Mouse (Mus musculus): ENCODE data around the gene Btnl10.
A peak's percentile ranks its signal among the peaks of the same experiment; 100 is the strongest.
"Not testable (repeated sequence)": the region's sequence is repeated elsewhere in the genome, so short reads cannot be mapped to it uniquely, and the experiment has no call there.

Gene Btnl10

GRCm38 (mm10) chr11:58931576-58931975, 13.9 kb downstream of the Btnl10 start:
- DNase-seq (ENCODE audit: low spot score) = no peak

DNA sequence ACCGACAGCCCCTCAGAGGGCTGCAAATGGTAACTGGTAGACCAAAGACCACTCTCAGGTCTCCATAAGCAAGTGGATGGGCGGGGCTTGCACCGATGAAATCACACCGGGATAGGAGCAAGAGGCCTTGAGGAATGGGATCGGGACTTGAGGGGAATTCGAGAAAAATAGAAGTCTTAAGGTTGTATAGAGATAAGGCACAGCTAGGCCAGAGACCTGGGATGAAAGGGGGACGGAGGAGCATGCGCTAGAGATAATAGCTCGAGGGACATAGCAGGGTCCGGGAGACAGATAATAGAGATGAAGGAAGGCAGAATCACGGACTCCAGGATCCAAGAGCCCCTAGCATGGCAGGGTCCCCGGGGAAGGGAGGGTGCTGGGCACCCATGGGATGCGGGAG, 20.2 kb downstream of the Btnl10 start:
- no peak for DNase-seq (ENCODE audit: low spot score)

GRCm38 (mm10) chr11:58938322-58939087, 20.8 kb downstream of the Btnl10 start, which contains the start of gene Rnf187:
TSS of gene Rnf187 (minus strand) at chr11:58938916.
- DNase-seq (ENCODE audit: low spot score) = peak; percentile 79

- no peak for DNase-seq (ENCODE audit: low spot score)
Observed at GRCm38 (mm10) chr11:58939088-58939439, 21.4 kb downstream of the Btnl10 start.

- DNase-seq (ENCODE audit: low spot score) = no peak
Observed at GRCm38 (mm10) chr11:58944136-58944535, 26.4 kb downstream of the Btnl10 start.

- DNase-seq (ENCODE audit: low spot score) = no peak
Observed at GRCm38 (mm10) chr11:58947306-58947705, 29.6 kb downstream of the Btnl10 start.

GRCm38 (mm10) chr11:58947798-58948528, 30.3 kb downstream of the Btnl10 start:
- no peak for DNase-seq (ENCODE audit: low spot score)

GRCm38 (mm10) chr11:58948542-58949479, 31.1 kb downstream of the Btnl10 start, which contains the start of gene Hist3h2ba:
TSS of gene Hist3h2ba (plus strand) at chr11:58948920.
- peak; percentile 91 for DNase-seq (ENCODE audit: low spot score)

- DNase-seq (ENCODE audit: low spot score) = no peak
Observed at GRCm38 (mm10) chr11:58949480-58950431, 32.0 kb downstream of the Btnl10 start.

DNA sequence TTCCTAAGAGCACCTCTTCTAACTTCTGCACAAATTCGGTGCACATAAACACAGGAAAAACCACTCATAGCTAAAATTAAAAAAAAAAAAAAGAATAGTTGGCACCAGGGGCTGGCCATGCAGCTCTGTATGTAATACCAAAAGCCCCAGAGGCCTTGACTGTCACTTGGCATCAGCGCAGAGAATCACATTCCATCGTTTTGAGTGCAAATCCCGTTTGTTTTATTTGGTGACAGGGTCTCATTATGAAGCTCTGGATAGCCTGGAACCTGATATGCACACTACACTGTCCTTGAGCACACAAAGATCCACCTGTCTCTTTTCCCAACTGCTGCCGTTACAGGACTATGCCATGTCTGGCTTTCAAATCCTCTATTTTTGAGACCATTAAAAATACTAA, 33.5 kb downstream of the Btnl10 start:
- DNase-seq (ENCODE audit: low spot score) = no peak

DNA sequence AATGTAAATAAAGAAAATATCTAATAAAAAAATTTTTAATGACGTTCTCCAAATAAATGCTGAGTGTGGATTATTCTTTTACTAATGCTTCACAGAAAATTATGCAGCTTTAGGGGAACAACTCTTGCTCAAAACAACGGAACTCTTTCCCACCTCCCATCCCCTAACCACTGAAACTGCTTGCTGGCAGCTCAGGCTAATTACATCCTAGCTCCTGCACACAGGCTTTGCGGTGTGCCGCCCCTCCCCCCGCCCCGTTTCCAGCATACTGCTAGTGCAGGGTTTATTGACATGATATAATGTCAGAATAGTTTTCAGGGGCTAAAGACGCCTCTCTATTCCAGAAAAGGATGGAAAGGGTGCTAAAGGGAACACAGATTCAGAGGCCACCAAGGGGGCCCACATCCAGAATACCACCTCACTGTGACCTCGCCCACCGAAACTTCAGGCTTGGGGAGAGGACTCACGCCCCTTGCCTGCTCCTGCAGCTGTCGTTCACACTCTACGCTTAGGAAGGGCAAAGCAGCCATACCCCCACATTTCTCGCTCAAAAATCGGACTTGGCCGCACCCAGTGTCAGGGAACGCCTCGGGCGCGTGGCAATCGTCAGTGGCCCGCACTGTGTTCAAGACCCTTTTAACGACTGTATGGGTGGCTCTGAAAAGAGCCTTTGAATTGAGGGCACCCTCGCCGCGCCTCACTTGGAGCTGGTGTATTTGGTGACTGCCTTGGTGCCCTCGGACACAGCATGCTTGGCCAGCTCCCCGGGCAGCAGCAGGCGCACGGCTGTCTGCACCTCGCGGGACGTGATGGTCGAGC, 35.9 kb downstream of the Btnl10 start:
- DNase-seq (ENCODE audit: low spot score) = no peak

DNA sequence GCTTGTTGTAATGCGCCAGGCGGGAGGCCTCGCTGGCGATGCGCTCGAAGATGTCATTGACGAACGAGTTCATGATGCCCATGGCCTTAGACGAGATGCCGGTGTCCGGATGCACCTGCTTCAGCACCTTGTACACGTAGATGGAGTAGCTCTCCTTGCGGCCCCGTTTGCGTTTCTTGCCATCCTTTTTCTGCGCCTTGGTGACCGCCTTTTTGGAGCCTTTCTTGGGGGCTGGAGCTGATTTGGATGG, 36.4 kb downstream of the Btnl10 start:
- not testable (repeated sequence) for DNase-seq (ENCODE audit: low spot score)

DNA sequence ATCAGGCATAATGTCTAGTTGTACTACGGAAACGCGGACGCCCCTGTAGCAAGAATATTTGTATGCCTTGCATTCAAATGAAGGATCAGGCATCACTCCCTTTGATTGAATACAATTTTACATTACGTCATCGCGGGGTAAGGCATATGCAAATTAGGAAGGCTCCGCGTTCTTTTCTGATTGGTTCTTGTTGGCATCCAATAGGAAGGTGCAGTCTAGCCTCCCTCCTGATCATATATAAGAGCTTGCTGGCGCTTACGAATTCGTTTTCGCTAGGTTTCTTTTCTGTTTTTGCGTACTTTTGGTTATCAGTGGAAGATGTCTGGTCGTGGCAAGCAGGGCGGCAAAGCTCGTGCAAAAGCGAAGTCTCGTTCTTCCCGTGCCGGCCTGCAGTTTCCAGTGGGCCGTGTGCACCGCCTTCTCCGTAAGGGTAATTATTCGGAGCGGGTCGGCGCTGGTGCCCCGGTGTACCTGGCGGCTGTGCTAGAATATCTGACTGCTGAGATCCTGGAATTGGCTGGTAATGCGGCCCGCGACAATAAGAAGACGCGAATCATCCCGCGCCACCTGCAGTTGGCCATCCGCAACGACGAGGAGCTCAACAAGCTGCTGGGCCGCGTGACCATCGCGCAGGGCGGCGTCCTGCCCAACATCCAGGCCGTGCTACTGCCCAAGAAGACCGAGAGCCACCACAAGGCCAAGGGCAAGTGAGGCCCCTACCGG, 36.9 kb downstream of the Btnl10 start, which contains the start of the genes Hist3h2a and Trim17:
Gene Hist3h2a (plus strand): TSS at position 266 of the 723 bp plus-strand sequence.
Gene Trim17 (plus strand): TSS at position 266 of the 723 bp plus-strand sequence.
- peak; percentile 99 for DNase-seq (ENCODE audit: low spot score)

DNA sequence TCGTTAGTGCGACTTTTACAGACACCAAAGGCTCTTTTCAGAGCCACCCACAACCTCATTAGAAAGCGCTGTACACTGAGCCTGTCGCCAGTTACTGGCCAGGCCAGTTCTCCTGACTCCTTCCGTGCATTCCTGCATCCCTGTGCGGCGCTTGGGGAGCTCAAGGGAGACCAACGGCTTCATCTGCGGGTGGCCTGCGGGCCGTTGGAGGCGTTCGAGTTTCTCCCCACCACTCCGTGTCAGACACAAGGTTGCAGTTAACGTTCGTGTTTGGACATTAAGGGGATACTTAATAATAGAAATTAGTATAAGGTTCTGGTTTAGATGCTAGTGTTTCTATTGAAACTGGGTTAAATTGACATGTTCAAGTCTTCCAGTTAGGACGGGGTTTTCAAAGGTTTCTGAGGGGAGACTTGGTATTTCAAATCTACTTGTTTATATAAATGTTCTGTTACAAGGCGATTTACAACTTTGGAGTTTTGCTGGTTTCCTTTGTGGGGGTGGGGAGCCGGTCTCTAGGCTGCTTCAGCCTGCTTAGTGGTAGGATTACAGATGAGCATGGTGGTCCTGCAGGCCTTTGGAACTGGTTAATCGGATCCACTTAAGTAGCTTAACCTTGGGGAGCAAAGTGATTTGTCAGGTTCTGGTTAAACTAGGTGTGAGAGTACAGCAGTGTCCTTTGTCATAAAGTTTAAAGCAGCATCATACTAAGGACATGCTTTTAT, 37.6 kb downstream of the Btnl10 start:
- no peak for DNase-seq (ENCODE audit: low spot score)

GRCm38 (mm10) chr11:58955868-58956257, 38.2 kb downstream of the Btnl10 start:
- no peak for DNase-seq (ENCODE audit: low spot score)

GRCm38 (mm10) chr11:58957226-58957914, 39.7 kb downstream of the Btnl10 start:
- DNase-seq (ENCODE audit: low spot score) = no peak

DNA sequence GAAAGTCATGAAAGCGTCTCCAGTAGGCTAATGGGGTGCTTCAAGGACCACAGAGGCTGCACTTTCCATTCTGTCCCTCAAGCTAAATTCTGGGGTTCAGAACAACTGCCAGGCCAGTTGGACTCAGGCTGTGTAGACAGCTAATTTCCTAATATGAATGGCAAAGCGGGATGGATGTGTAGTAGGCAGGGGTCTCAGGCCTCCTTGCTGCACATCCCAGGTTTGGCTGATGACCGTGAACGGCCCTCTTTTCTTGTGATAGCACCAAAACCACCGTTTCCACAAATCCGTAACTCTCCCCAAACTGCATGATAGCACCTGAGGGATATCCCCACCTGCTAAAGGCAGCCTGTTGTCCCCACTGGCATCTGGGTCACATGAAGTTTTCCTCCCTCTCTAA, 40.8 kb downstream of the Btnl10 start:
- no peak for DNase-seq (ENCODE audit: low spot score)

- DNase-seq (ENCODE audit: low spot score) = no peak
Observed at GRCm38 (mm10) chr11:58959186-58959825, 41.6 kb downstream of the Btnl10 start.

Measured in layer of hippocampus, adult 9-10 months (tissue).